Mouse (Mus musculus) megakaryocyte, embryonic 14.5 days (primary cell): Measurements from ENCODE around the gene Vps13d.

ENCODE experiments used
- FLI1 ChIP-seq: IDR thresholded peaks from 2 replicates; pipeline ENCODE4 v1.6.1; 2012; ENCODE audit warnings: low read length, inconsistent platforms, mixed read lengths
- GATA1 ChIP-seq: IDR thresholded peaks from 3 replicates; pipeline ENCODE4 v1.6.1; 2012; ENCODE audit warnings: mixed read lengths, low read length, inconsistent platforms, borderline replicate concordance

GRCm38 (mm10) chr4:145056346-145056745, 138.5 kb downstream of the Vps13d start:
- TF ChIP-seq FLI1 (no peak), GATA1 (no peak)
